Mouse (Mus musculus): Measurements from ENCODE around the gene D17H6S53E. TPM values are rescaled to one million over a fixed set of nuclear protein-coding genes. Genes with fewer than 3 reads are reported as not detected.

D17H6S53E gene
- polyA plus RNA-seq, 2 experiments = 1.3 to 1.5 TPM

- 60% methylated on average over 6 of the region's 6 CpGs for WGBS (ENCODE audit: insufficient replicate concordance)
- H3K4me1 ChIP-seq (replicated peaks; ENCODE audit: control insufficient read depth in 2 of 2, insufficient read depth in 2 of 2, low read length in 1 of 2) = peaks cover 0 to 4% of the 10 kb centered on the region in 2 experiments; a peak in 1 of 4 replicates
- ATAC-seq (ENCODE audit: insufficient read depth) (no peak), DNase-seq (ENCODE audit: low read depth in 3 of 3, low spot score in 3 of 3) (no peak)
- no peaks in the 10 kb centered on the region for H3K9me3 ChIP-seq (ENCODE audit: control insufficient read depth, low read length)
- H3K27ac ChIP-seq = no peak overlapping the region
- H3K4me2 ChIP-seq (ENCODE audit: low read depth) = no peak overlapping the region
- H3K9ac ChIP-seq (replicated peaks) = no peak overlapping the region
- H3K36me3 ChIP-seq (replicated peaks; ENCODE audit: control insufficient read depth, insufficient read depth, low read depth) = no peaks in the 10 kb centered on the region
- no peak overlapping the region for H3K4me3 ChIP-seq (ENCODE audit: insufficient read depth in 1 of 2, low read depth in 2 of 2, low read length in 2 of 2)
- H3K27me3 ChIP-seq (ENCODE audit: control insufficient read depth, insufficient read depth, low read length) = no peaks in the 10 kb centered on the region
- TF ChIP-seq EP300 (IDR thresholded peaks at IDR 0.05; ENCODE audit: low read depth) (no peak), CTCF (IDR thresholded peaks at IDR 0.05; ENCODE audit: low read depth) (no peak)
Measured at GRCm38 (mm10) chr17:35175382-35175781, 49.2 kb downstream of the D17H6S53E start.

- Histone ChIP-seq H3K4me2 (ENCODE audit: low read depth) (no peak within 1 kb of the TSS), H3K4me1 (replicated peaks; ENCODE audit: control insufficient read depth in 2 of 2, insufficient read depth in 2 of 2, low read length in 1 of 2) (peaks cover 0 to 4% of the 10 kb centered on the region in 2 experiments; a peak in 1 of 4 replicates), H3K27ac (no peak within 1 kb of the TSS), H3K9me3 (ENCODE audit: control insufficient read depth, low read length) (no peaks in the 10 kb centered on the region), H3K4me3 (ENCODE audit: insufficient read depth in 1 of 2, low read depth in 2 of 2, low read length in 2 of 2) (no peak within 1 kb of the TSS), H3K9ac (replicated peaks) (no peak within 1 kb of the TSS), H3K36me3 (replicated peaks; ENCODE audit: control insufficient read depth, insufficient read depth, low read depth) (no peaks in the 10 kb centered on the region), H3K27me3 (ENCODE audit: control insufficient read depth, insufficient read depth, low read length) (no peaks in the 10 kb centered on the region)
- no peak for ATAC-seq (ENCODE audit: insufficient read depth)
- DNase-seq (ENCODE audit: low read depth in 3 of 3, low spot score in 3 of 3) = no peak
- TF ChIP-seq CTCF (IDR thresholded peaks at IDR 0.05; ENCODE audit: low read depth) (no peak), EP300 (IDR thresholded peaks at IDR 0.05; ENCODE audit: low read depth) (no peak)
- 52% methylated on average over 2 of the region's 2 CpGs for WGBS (ENCODE audit: insufficient replicate concordance)
Measured at GRCm38 (mm10) chr17:35175968-35176367, 49.8 kb downstream of the D17H6S53E start, which contains the start of gene Aif1. TSS of gene Aif1 (minus strand) at chr17:35176068.

Other genes starting within 250 kb of the D17H6S53E start
Only the 30 nearest of the 42 such genes appear.
- gene Lsm2, start 144.5 kb upstream of the D17H6S53E start, polyA plus RNA-seq (2012; rRNA removed) = 81.5 and 121 TPM in 2 replicates
- gene Lsm2, start 144.5 kb upstream of the D17H6S53E start, polyA plus RNA-seq (2014; fragmentation: Nextera tagmentation; extraction: Ambion mirVana) = 122 and 132 TPM in 2 replicates
- gene Vars, start 125.4 kb upstream of the D17H6S53E start, polyA plus RNA-seq (2012; rRNA removed) = 58.2 and 67.6 TPM in 2 replicates
- gene Vars, start 125.4 kb upstream of the D17H6S53E start, polyA plus RNA-seq (2014; fragmentation: Nextera tagmentation; extraction: Ambion mirVana) = 61.7 and 77.3 TPM in 2 replicates
- gene Vwa7, start 109.8 kb upstream of the D17H6S53E start, polyA plus RNA-seq (2012; rRNA removed) = 0.12 and 0.18 TPM in 2 replicates
- 0.09 TPM in 1 of 2 replicates, not detected in the other for gene Vwa7, start 109.8 kb upstream of the D17H6S53E start, polyA plus RNA-seq (2014; fragmentation: Nextera tagmentation; extraction: Ambion mirVana)
- gene Sapcd1, start 98.4 kb upstream of the D17H6S53E start, polyA plus RNA-seq (2012; rRNA removed) = 2.3 and 2.7 TPM in 2 replicates
- gene Sapcd1, start 98.4 kb upstream of the D17H6S53E start, polyA plus RNA-seq (2014; fragmentation: Nextera tagmentation; extraction: Ambion mirVana) = 2.5 and 2.7 TPM in 2 replicates
- 3.3 and 4.3 TPM in 2 replicates for gene Msh5, start 79.6 kb upstream of the D17H6S53E start, polyA plus RNA-seq (2012; rRNA removed)
- 2.3 and 2.9 TPM in 2 replicates for gene Msh5, start 79.6 kb upstream of the D17H6S53E start, polyA plus RNA-seq (2014; fragmentation: Nextera tagmentation; extraction: Ambion mirVana)
- 76.4 and 78.0 TPM in 2 replicates for gene Clic1, start 76.4 kb upstream of the D17H6S53E start, polyA plus RNA-seq (2012; rRNA removed)
- gene Clic1, start 76.4 kb upstream of the D17H6S53E start, polyA plus RNA-seq (2014; fragmentation: Nextera tagmentation; extraction: Ambion mirVana) = 38.1 and 39.9 TPM in 2 replicates
- 12.0 and 12.3 TPM in 2 replicates for gene Ddah2, start 67.3 kb upstream of the D17H6S53E start, polyA plus RNA-seq (2012; rRNA removed)
- gene Ddah2, start 67.3 kb upstream of the D17H6S53E start, polyA plus RNA-seq (2014; fragmentation: Nextera tagmentation; extraction: Ambion mirVana) = 16.1 and 17.3 TPM in 2 replicates
- gene Ly6g6c, start 61.0 kb upstream of the D17H6S53E start, polyA plus RNA-seq (2012; rRNA removed) = 0.26 and 0.48 TPM in 2 replicates
- 0.24 and 0.37 TPM in 2 replicates for gene Ly6g6c, start 61.0 kb upstream of the D17H6S53E start, polyA plus RNA-seq (2014; fragmentation: Nextera tagmentation; extraction: Ambion mirVana)
- gene Mpig6b, start 60.2 kb upstream of the D17H6S53E start, polyA plus RNA-seq (2012; rRNA removed) = 2.3 and 2.6 TPM in 2 replicates
- gene Mpig6b, start 60.2 kb upstream of the D17H6S53E start, polyA plus RNA-seq (2014; fragmentation: Nextera tagmentation; extraction: Ambion mirVana) = 4.0 and 6.6 TPM in 2 replicates
- 0.08 and 0.32 TPM in 2 replicates for gene Ly6g6e, start 49.5 kb upstream of the D17H6S53E start, polyA plus RNA-seq (2012; rRNA removed)
- not detected in 2 replicates for gene Ly6g6e, start 49.5 kb upstream of the D17H6S53E start, polyA plus RNA-seq (2014; fragmentation: Nextera tagmentation; extraction: Ambion mirVana)
- 0.95 and 1.2 TPM in 2 replicates for gene Ly6g6d, start 48.3 kb upstream of the D17H6S53E start, polyA plus RNA-seq (2012; rRNA removed)
- 0.28 and 0.77 TPM in 2 replicates for gene Ly6g6d, start 48.3 kb upstream of the D17H6S53E start, polyA plus RNA-seq (2014; fragmentation: Nextera tagmentation; extraction: Ambion mirVana)
- gene Ly6g6f, start 40.8 kb upstream of the D17H6S53E start, polyA plus RNA-seq (2012; rRNA removed) = 4.1 and 5.1 TPM in 2 replicates
- 5.0 and 6.3 TPM in 2 replicates for gene Ly6g6f, start 40.8 kb upstream of the D17H6S53E start, polyA plus RNA-seq (2014; fragmentation: Nextera tagmentation; extraction: Ambion mirVana)
- 29.1 and 30.0 TPM in 2 replicates for gene Abhd16a, start 37.1 kb upstream of the D17H6S53E start, polyA plus RNA-seq (2012; rRNA removed)
- 42.3 and 44.3 TPM in 2 replicates for gene Abhd16a, start 37.1 kb upstream of the D17H6S53E start, polyA plus RNA-seq (2014; fragmentation: Nextera tagmentation; extraction: Ambion mirVana)
- not detected in 2 replicates for gene Ly6g5c, start 18.1 kb upstream of the D17H6S53E start, polyA plus RNA-seq (2012; rRNA removed)
- not detected in 2 replicates for gene Ly6g5c, start 18.1 kb upstream of the D17H6S53E start, polyA plus RNA-seq (2014; fragmentation: Nextera tagmentation; extraction: Ambion mirVana)
- gene Ly6g5b, start 10.9 kb upstream of the D17H6S53E start, polyA plus RNA-seq (2012; rRNA removed) = 0.57 and 0.70 TPM in 2 replicates
- 0.27 TPM in 1 of 2 replicates, not detected in the other for gene Ly6g5b, start 10.9 kb upstream of the D17H6S53E start, polyA plus RNA-seq (2014; fragmentation: Nextera tagmentation; extraction: Ambion mirVana)
- gene Gpank1, start 4.9 kb upstream of the D17H6S53E start, polyA plus RNA-seq (2012; rRNA removed) = 8.9 and 10.0 TPM in 2 replicates
- gene Gpank1, start 4.9 kb upstream of the D17H6S53E start, polyA plus RNA-seq (2014; fragmentation: Nextera tagmentation; extraction: Ambion mirVana) = 12.2 and 12.7 TPM in 2 replicates
- gene Csnk2b, start 4.3 kb upstream of the D17H6S53E start, polyA plus RNA-seq (2012; rRNA removed) = 79.2 and 106 TPM in 2 replicates
- gene Csnk2b, start 4.3 kb upstream of the D17H6S53E start, polyA plus RNA-seq (2014; fragmentation: Nextera tagmentation; extraction: Ambion mirVana) = 127 and 142 TPM in 2 replicates
- 285 and 317 TPM in 2 replicates for gene Apom, start 5.7 kb downstream of the D17H6S53E start, polyA plus RNA-seq (2012; rRNA removed)
- 750 and 763 TPM in 2 replicates for gene Apom, start 5.7 kb downstream of the D17H6S53E start, polyA plus RNA-seq (2014; fragmentation: Nextera tagmentation; extraction: Ambion mirVana)
- 45.7 and 48.1 TPM in 2 replicates for gene Bag6, start 8.8 kb downstream of the D17H6S53E start, polyA plus RNA-seq (2012; rRNA removed)
- gene Bag6, start 8.8 kb downstream of the D17H6S53E start, polyA plus RNA-seq (2014; fragmentation: Nextera tagmentation; extraction: Ambion mirVana) = 22.9 and 30.5 TPM in 2 replicates
- gene Prrc2a, start 38.5 kb downstream of the D17H6S53E start, polyA plus RNA-seq (2012; rRNA removed) = 61.4 and 67.5 TPM in 2 replicates
- 33.4 and 46.0 TPM in 2 replicates for gene Prrc2a, start 38.5 kb downstream of the D17H6S53E start, polyA plus RNA-seq (2014; fragmentation: Nextera tagmentation; extraction: Ambion mirVana)
- 3.1 and 8.1 TPM in 2 replicates for gene Aif1, start 49.7 kb downstream of the D17H6S53E start, polyA plus RNA-seq (2012; rRNA removed)
- gene Aif1, start 49.7 kb downstream of the D17H6S53E start, polyA plus RNA-seq (2014; fragmentation: Nextera tagmentation; extraction: Ambion mirVana) = 18.6 and 20.7 TPM in 2 replicates
- 25.6 and 37.4 TPM in 2 replicates for gene Lst1, start 62.1 kb downstream of the D17H6S53E start, polyA plus RNA-seq (2012; rRNA removed)
- gene Lst1, start 62.1 kb downstream of the D17H6S53E start, polyA plus RNA-seq (2014; fragmentation: Nextera tagmentation; extraction: Ambion mirVana) = 32.8 and 37.7 TPM in 2 replicates
- 0.47 and 0.70 TPM in 2 replicates for gene Ltb, start 68.1 kb downstream of the D17H6S53E start, polyA plus RNA-seq (2012; rRNA removed)
- 0.28 and 0.64 TPM in 2 replicates for gene Ltb, start 68.1 kb downstream of the D17H6S53E start, polyA plus RNA-seq (2014; fragmentation: Nextera tagmentation; extraction: Ambion mirVana)
- 0.42 and 0.73 TPM in 2 replicates for gene Tnf, start 75.6 kb downstream of the D17H6S53E start, polyA plus RNA-seq (2012; rRNA removed)
- gene Tnf, start 75.6 kb downstream of the D17H6S53E start, polyA plus RNA-seq (2014; fragmentation: Nextera tagmentation; extraction: Ambion mirVana) = 0.15 and 0.43 TPM in 2 replicates
- 0.04 and 0.07 TPM in 2 replicates for gene Lta, start 79.0 kb downstream of the D17H6S53E start, polyA plus RNA-seq (2012; rRNA removed)
- gene Lta, start 79.0 kb downstream of the D17H6S53E start, polyA plus RNA-seq (2014; fragmentation: Nextera tagmentation; extraction: Ambion mirVana) = not detected in 2 replicates
- 0.19 and 0.21 TPM in 2 replicates for gene Gm16181, start 94.5 kb downstream of the D17H6S53E start, polyA plus RNA-seq (2012; rRNA removed)
- not detected in 2 replicates for gene Gm16181, start 94.5 kb downstream of the D17H6S53E start, polyA plus RNA-seq (2014; fragmentation: Nextera tagmentation; extraction: Ambion mirVana)
- gene Atp6v1g2, start 107.3 kb downstream of the D17H6S53E start, polyA plus RNA-seq (2012; rRNA removed) = 1.8 and 1.9 TPM in 2 replicates
- gene Atp6v1g2, start 107.3 kb downstream of the D17H6S53E start, polyA plus RNA-seq (2014; fragmentation: Nextera tagmentation; extraction: Ambion mirVana) = 0.76 and 0.97 TPM in 2 replicates
- gene Nfkbil1, start 109.4 kb downstream of the D17H6S53E start, polyA plus RNA-seq (2012; rRNA removed) = 3.6 and 4.2 TPM in 2 replicates
- 1.1 and 1.3 TPM in 2 replicates for gene Nfkbil1, start 109.4 kb downstream of the D17H6S53E start, polyA plus RNA-seq (2014; fragmentation: Nextera tagmentation; extraction: Ambion mirVana)
- gene Ddx39b, start 115.4 kb downstream of the D17H6S53E start, polyA plus RNA-seq (2012; rRNA removed) = 161 and 199 TPM in 2 replicates
- 127 and 143 TPM in 2 replicates for gene Ddx39b, start 115.4 kb downstream of the D17H6S53E start, polyA plus RNA-seq (2014; fragmentation: Nextera tagmentation; extraction: Ambion mirVana)
- gene H2-D1, start 136.4 kb downstream of the D17H6S53E start, polyA plus RNA-seq (2012; rRNA removed) = 29.2 and 37.1 TPM in 2 replicates
- gene H2-D1, start 136.4 kb downstream of the D17H6S53E start, polyA plus RNA-seq (2014; fragmentation: Nextera tagmentation; extraction: Ambion mirVana) = 55.6 and 57.2 TPM in 2 replicates